In genomic region chr1:88424602-88425252, GRCm38 (mm10) we compare ENCODE assay signal across 8 mouse cellular contexts. TPM values are rescaled to one million over a fixed set of nuclear protein-coding genes. Genes with fewer than 3 reads are reported as not detected.
DNase-seq lines count a peak whose midpoint lies in the region; ATAC-seq and TF ChIP-seq lines count a peak whose summit lies in the region.

No protein-coding gene starts in this region.

- WGBS in kidney, embryonic 14.5 days = 23% methylated on average over 8 of the region's 8 CpGs
- 48% methylated on average over 8 of the region's 8 CpGs for WGBS in liver, adult 2 months
- WGBS in neural tube, embryonic 11.5 days = 32% methylated on average over 8 of the region's 8 CpGs
- WGBS in stomach, embryonic 14.5 days = 16% methylated on average over 8 of the region's 8 CpGs

- H3K9ac ChIP-seq in kidney, embryonic 14.5 days (ENCODE audit: low read depth, low read length) = no peak overlapping the region
- no peak overlapping the region for H3K9ac ChIP-seq in liver, adult 2 months (ENCODE audit: low read depth, low read length)
- H3K9ac ChIP-seq in neural tube, embryonic 11.5 days (ENCODE audit: low read length) = peak overlapping the region; percentile 22; the same call in 1 of the 2 replicates
- H3K9ac ChIP-seq in stomach, embryonic 14.5 days (replicated peaks; ENCODE audit: low read depth, low read length) = no peak overlapping the region

- no peak overlapping the region for H3K27ac ChIP-seq in kidney, embryonic 14.5 days (ENCODE audit: low read depth, low read length)
- no peak overlapping the region for H3K27ac ChIP-seq in liver, adult 2 months (replicated peaks; ENCODE audit: insufficient read depth, low read depth, low read length)
- no peak overlapping the region for H3K27ac ChIP-seq in neural tube, embryonic 11.5 days (ENCODE audit: low read depth, low read length)
- no peak overlapping the region for H3K27ac ChIP-seq in stomach, embryonic 14.5 days (ENCODE audit: low read length)

- H3K4me2 ChIP-seq in kidney, embryonic 14.5 days (replicated peaks; ENCODE audit: low read depth, low read length) = no peak overlapping the region
- H3K4me2 ChIP-seq in neural tube, embryonic 11.5 days (ENCODE audit: low read depth) = no peak overlapping the region
- H3K4me2 ChIP-seq in stomach, embryonic 14.5 days (replicated peaks; ENCODE audit: low read depth, low read length) = no peak overlapping the region

- H3K27me3 ChIP-seq in kidney, embryonic 14.5 days (ENCODE audit: control insufficient read depth, insufficient read depth, low read length) = no peaks in the 10 kb centered on the region
- H3K27me3 ChIP-seq in liver, adult 2 months (ENCODE audit: control insufficient read depth, insufficient read depth, low read length) = no peaks in the 10 kb centered on the region
- no peaks in the 10 kb centered on the region for H3K27me3 ChIP-seq in neural tube, embryonic 11.5 days (ENCODE audit: control insufficient read depth, insufficient read depth, low read length)
- H3K27me3 ChIP-seq in stomach, embryonic 14.5 days (ENCODE audit: control insufficient read depth, insufficient read depth, low read length) = no peaks in the 10 kb centered on the region

- TF ChIP-seq CTCF in liver, adult 2 months (IDR thresholded peaks at IDR 0.05; ENCODE audit: low read depth, low read length) = peak; percentile 94

- 0 out of 2 replicates have a peak, but pooled peaks have one; percentile 32 for ATAC-seq in kidney, embryonic 14.5 days (ENCODE audit: low FRiP score, low TSS enrichment)
- ATAC-seq in neural tube, embryonic 11.5 days (ENCODE audit: insufficient read depth, low FRiP score, low TSS enrichment) = no peak
- 0 out of 2 replicates have a peak, but pooled peaks have one; percentile 61 for ATAC-seq in stomach, embryonic 14.5 days (ENCODE audit: insufficient number of reproducible peaks, insufficient read depth, low FRiP score, low read depth)

- H3K36me3 ChIP-seq in kidney, embryonic 14.5 days (ENCODE audit: control insufficient read depth, insufficient read depth, low read length) = no peaks in the 10 kb centered on the region
- peaks cover 1% of the 10 kb centered on the region; the same call in 1 of the 2 replicates for H3K36me3 ChIP-seq in liver, adult 2 months (ENCODE audit: control insufficient read depth, insufficient read depth, low read length)
- H3K36me3 ChIP-seq in neural tube, embryonic 11.5 days (ENCODE audit: control insufficient read depth, insufficient read depth, low read length) = no peaks in the 10 kb centered on the region
- no peaks in the 10 kb centered on the region for H3K36me3 ChIP-seq in stomach, embryonic 14.5 days (ENCODE audit: control insufficient read depth, insufficient read depth, low read length)

- no peak for TF ChIP-seq POLR2A in liver, adult 2 months (IDR thresholded peaks at IDR 0.05; ENCODE audit: extremely low read depth, insufficient read depth, low read length)

- H3K79me2 ChIP-seq in liver, adult 2 months (ENCODE audit: control insufficient read depth, insufficient read depth, low read length) = no peaks in the 10 kb centered on the region

- no peaks in the 10 kb centered on the region for H3K4me1 ChIP-seq in kidney, embryonic 14.5 days (ENCODE audit: control insufficient read depth, insufficient read depth, low read length)
- peaks cover 10% of the 10 kb centered on the region; the same call in 1 of the 2 replicates for H3K4me1 ChIP-seq in liver, adult 2 months (ENCODE audit: control insufficient read depth, insufficient read depth, low read length)
- no peaks in the 10 kb centered on the region for H3K4me1 ChIP-seq in neural tube, embryonic 11.5 days (ENCODE audit: control insufficient read depth, insufficient read depth, low read length)
- H3K4me1 ChIP-seq in stomach, embryonic 14.5 days (ENCODE audit: control insufficient read depth, insufficient read depth, low read length) = no peaks in the 10 kb centered on the region

- H3K4me3 ChIP-seq in kidney, embryonic 14.5 days (ENCODE audit: low read length) = no peak overlapping the region
- no peak overlapping the region for H3K4me3 ChIP-seq in liver, adult 2 months (ENCODE audit: insufficient read depth, low read depth, low read length)
- H3K4me3 ChIP-seq in neural tube, embryonic 11.5 days (ENCODE audit: low read depth, low read length) = no peak overlapping the region
- H3K4me3 ChIP-seq in stomach, embryonic 14.5 days (ENCODE audit: low read depth, low read length) = no peak overlapping the region

- DNase-seq in 416B (ENCODE audit: low read depth) = peak; percentile 63
- peak; percentile 46 for DNase-seq in adrenal gland, adult 8-10 months
- peak; percentile 79 for DNase-seq in embryo, embryonic 11.5 days (ENCODE audit: low read depth, low spot score)
- DNase-seq in gastrocnemius, postnatal 4 days (ENCODE audit: low spot score in 2 of 2) = peak; percentile 47 to 64
- peak; percentile 48 for DNase-seq in liver, adult 2 months (ENCODE audit: extremely low read depth, low read depth, low spot score)
- DNase-seq in neural tube, embryonic 11.5 days (ENCODE audit: low spot score) = peak; percentile 84

- no peaks in the 10 kb centered on the region for H3K9me3 ChIP-seq in kidney, embryonic 14.5 days (ENCODE audit: control insufficient read depth, low read length)
- no peaks in the 10 kb centered on the region for H3K9me3 ChIP-seq in neural tube, embryonic 11.5 days (ENCODE audit: control insufficient read depth, low read length)
- H3K9me3 ChIP-seq in stomach, embryonic 14.5 days (ENCODE audit: control insufficient read depth, low read depth, low read length) = no peaks in the 10 kb centered on the region

RNA-seq across cellular contexts. Expression of gene Spp2, which starts 18.0 kb away (rescaled TPM):
- not detected for total RNA-seq in adrenal gland, adult 8-10 months (2022)
- total RNA-seq in gastrocnemius, postnatal 4 days (2021) = under 1 TPM in 1 of 2 experiments, not detected in 1; 0.86 TPM
- polyA plus RNA-seq in kidney, embryonic 14.5 days (2014; fragmentation: Nextera tagmentation; extraction: Ambion mirVana) = 3.4 and 8.6 TPM in 2 replicates
- total RNA-seq in liver, adult 2 months (2014; rRNA removed) = 216 and 373 TPM in 2 replicates
- 298 and 325 TPM in 2 replicates for polyA plus RNA-seq in liver, adult 2 months (2012; rRNA removed)
- polyA plus RNA-seq in neural tube, embryonic 11.5 days (2014; fragmentation: Nextera tagmentation; extraction: Ambion mirVana) = not detected in 2 replicates
- polyA plus RNA-seq in stomach, embryonic 14.5 days (2014; fragmentation: Nextera tagmentation; extraction: Ambion mirVana) = 0.38 TPM in 1 of 2 replicates, not detected in the other

Comparison
In these comparisons a context has a peak if more than half of its experiments do, and no peak if none do; other contexts are left out.
1. RNA of gene Spp2, which starts 18.0 kb away (polyA plus RNA-seq): 298 to 325 TPM in liver, adult 2 months; 3.4 to 8.6 TPM in kidney, embryonic 14.5 days, 0.38 TPM in stomach, embryonic 14.5 days and not detected in neural tube, embryonic 11.5 days; every median in the first group is over 10 times any median in the second.
2. Peak in every context shown above with its lines, with median percentiles within 50 percentile points of each other: DNase-seq.